Mouse (Mus musculus) lung, postnatal 0 days (tissue): ENCODE measurements around the gene Drosha.

ENCODE experiments used
- CTCF ChIP-seq: IDR thresholded peaks from 2 replicates; pipeline ENCODE4 v1.5.1; 2016; ENCODE audit warnings: antibody characterized with exemption, mild to moderate bottlenecking
- EP300 ChIP-seq: IDR thresholded peaks from 2 replicates; pipeline ENCODE4 v1.6.1; 2016; ENCODE audit warnings: antibody characterized with exemption, mild to moderate bottlenecking, control low read depth

DNA sequence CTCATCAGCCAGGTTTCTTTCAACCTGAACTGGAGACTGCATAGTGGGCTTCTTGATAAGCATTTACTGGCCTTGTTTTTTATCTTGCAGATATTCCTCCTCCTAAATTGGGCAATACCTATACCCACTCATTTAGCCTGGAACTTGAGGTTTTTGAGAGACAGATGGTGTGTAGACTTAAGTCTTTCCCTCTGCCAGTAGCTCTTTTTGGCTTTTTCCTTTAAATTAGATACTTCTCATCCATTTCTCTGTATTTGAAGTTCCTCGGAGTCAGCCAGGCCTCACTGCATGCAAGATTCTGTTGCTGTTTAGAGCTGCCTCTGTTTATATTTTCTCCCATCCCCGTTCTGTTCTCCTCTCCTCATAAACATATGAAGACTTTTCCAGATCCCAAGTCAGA, 51.7 kb downstream of the Drosha start:
- no peak for TF ChIP-seq EP300
- no peak for TF ChIP-seq CTCF
